Mouse (Mus musculus): ENCODE results near the gene Pikfyve. TPM values are rescaled to one million over a fixed set of nuclear protein-coding genes. Genes with fewer than 3 reads are reported as not detected.

The Pikfyve gene
- polyA plus RNA-seq, 1 experiment from 2014 or later, result 3.7 TPM

DNA sequence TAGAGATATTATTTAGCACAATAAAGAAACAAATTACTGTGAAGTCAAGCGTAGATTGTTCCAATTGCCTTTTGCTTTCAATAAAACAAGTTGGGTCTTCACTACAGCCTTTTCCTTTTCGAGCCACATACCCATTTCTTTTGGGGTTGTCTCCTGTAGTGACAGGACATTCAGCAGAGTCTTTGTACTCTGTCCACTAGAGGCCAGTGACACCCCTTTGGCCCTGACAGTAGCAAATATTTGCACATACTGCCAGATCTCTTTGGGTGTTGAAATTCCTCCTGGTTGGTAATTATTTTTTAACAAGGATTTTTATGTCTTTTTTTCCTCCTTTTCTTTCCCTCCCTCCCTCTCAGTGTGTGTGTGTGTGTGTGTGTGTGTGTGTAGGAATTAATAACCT lies 126.4 kb downstream of the Pikfyve start:
- H3K4me2 ChIP-seq (ENCODE audit: low read depth, low read length), result no peak overlapping the region
- no peak overlapping the region for H3K4me3 ChIP-seq (ENCODE audit: low read depth, low read length)
- H3K9me3 ChIP-seq (replicated peaks; ENCODE audit: control insufficient read depth, low read length), result no peaks in the 10 kb centered on the region
- ATAC-seq (ENCODE audit: low read depth), result no peak
- peaks cover 10% of the 10 kb centered on the region for H3K27me3 ChIP-seq (ENCODE audit: control insufficient read depth, insufficient read depth, low read depth, low read length)
- 41% methylated on average over 2 of the region's 2 CpGs for WGBS (ENCODE audit: insufficient replicate concordance)
- H3K27ac ChIP-seq (ENCODE audit: low read length), result no peak overlapping the region
- no peaks in the 10 kb centered on the region for H3K4me1 ChIP-seq (ENCODE audit: control insufficient read depth, low read depth, low read length)
- H3K9ac ChIP-seq (ENCODE audit: low read depth, low read length), result no peak overlapping the region
- no peaks in the 10 kb centered on the region for H3K36me3 ChIP-seq (ENCODE audit: control insufficient read depth, insufficient read depth)

DNA sequence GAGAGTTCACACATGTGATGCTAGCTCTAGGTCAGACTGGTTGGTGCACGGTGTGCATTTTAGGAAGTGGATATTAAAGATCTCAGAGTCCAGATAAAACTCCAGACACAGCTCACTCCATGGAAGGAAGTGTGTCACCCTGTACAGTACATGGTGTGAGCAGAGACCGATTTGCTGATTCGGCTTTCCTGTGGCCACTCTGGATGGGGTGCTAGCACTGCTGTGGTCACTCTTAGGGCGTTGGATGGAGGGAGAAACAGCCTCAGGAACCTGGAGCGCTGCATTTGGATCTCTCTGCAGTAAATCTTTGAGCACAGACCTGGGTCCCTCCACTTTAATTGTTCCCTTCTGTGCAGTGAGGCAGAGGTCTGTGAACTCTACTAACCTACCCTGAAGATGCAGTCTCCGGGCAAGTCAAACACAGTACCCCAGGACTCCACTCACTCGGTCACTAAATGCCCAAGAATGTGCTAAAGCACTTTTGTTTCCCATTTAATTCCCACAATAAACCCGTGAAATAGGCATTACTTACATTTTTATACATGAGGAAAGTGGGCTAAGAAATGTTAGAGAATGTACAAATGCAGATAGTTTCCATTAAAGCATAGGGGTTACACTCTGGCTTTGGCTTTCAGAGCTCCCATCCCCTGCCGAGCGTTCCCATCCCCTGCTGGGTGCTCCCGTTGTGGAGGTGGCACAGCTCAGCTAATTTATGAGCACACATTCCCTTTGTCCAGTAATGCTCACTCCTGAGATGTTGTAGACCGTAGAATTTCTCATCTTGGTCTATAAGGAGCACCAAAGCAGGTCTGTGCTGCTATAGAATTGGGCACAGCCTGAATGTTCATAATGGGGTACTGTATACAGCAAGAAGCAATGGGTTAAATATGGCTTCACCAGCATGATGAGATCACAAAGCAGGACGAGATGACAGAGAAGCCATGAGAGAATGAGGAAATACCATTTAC lies 127.9 kb downstream of the Pikfyve start:
- WGBS (ENCODE audit: insufficient replicate concordance), result 50% methylated on average over 13 of the region's 13 CpGs
- Histone ChIP-seq H3K9ac (ENCODE audit: low read depth, low read length) (no peak overlapping the region), H3K4me3 (ENCODE audit: low read depth, low read length) (no peak overlapping the region), H3K27ac (ENCODE audit: low read length) (no peak overlapping the region), H3K4me1 (ENCODE audit: control insufficient read depth, low read depth, low read length) (no peaks in the 10 kb centered on the region), H3K36me3 (ENCODE audit: control insufficient read depth, insufficient read depth) (no peaks in the 10 kb centered on the region), H3K27me3 (ENCODE audit: control insufficient read depth, insufficient read depth, low read depth, low read length) (peaks cover 10% of the 10 kb centered on the region), H3K4me2 (ENCODE audit: low read depth, low read length) (no peak overlapping the region), H3K9me3 (replicated peaks; ENCODE audit: control insufficient read depth, low read length) (no peaks in the 10 kb centered on the region)
- ATAC-seq (ENCODE audit: low read depth), result no peak

DNA sequence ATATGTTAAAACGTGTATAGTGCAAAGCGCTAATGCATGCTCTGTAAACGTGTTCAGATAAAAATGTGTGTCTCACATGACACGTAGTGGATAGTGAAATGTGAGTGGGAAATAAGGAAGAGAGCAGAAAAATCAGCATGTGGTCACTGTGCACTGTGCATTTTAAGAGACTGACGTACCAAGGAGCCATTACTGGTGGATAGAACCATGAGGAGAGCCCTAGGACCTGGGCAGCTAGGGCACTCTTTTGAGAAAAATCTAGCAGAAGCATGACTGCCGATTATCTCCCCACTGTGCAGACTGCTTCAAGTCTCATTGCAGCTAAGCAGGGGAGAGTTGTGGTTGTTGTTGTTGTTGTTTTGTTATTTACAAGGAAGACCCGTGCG lies 128.5 kb downstream of the Pikfyve start:
- no peak for ATAC-seq (ENCODE audit: low read depth)
- H3K27me3 ChIP-seq (ENCODE audit: control insufficient read depth, insufficient read depth, low read depth, low read length), result peaks cover 10% of the 10 kb centered on the region
- H3K4me1 ChIP-seq (ENCODE audit: control insufficient read depth, low read depth, low read length), result no peaks in the 10 kb centered on the region
- no peak overlapping the region for H3K9ac ChIP-seq (ENCODE audit: low read depth, low read length)
- H3K36me3 ChIP-seq (ENCODE audit: control insufficient read depth, insufficient read depth), result no peaks in the 10 kb centered on the region
- no peak overlapping the region for H3K4me2 ChIP-seq (ENCODE audit: low read depth, low read length)
- H3K27ac ChIP-seq (ENCODE audit: low read length), result no peak overlapping the region
- WGBS (ENCODE audit: insufficient replicate concordance), result 63% methylated on average over 8 of the region's 8 CpGs
- H3K4me3 ChIP-seq (ENCODE audit: low read depth, low read length), result no peak overlapping the region
- no peaks in the 10 kb centered on the region for H3K9me3 ChIP-seq (replicated peaks; ENCODE audit: control insufficient read depth, low read length)

Other genes with a start within 250 kb of the Pikfyve start
- 2.0 and 2.5 TPM in 2 replicates for gene Plekhm3, start 229.9 kb upstream of the Pikfyve start, polyA plus RNA-seq (2015; fragmentation: Nextera tagmentation; extraction: Ambion mirVana)
- 0.09 and 0.25 TPM in 2 replicates for gene Akr1cl, start 153.9 kb upstream of the Pikfyve start, polyA plus RNA-seq (2015; fragmentation: Nextera tagmentation; extraction: Ambion mirVana)
- gene Cryge, start 135.5 kb upstream of the Pikfyve start, polyA plus RNA-seq (2015; fragmentation: Nextera tagmentation; extraction: Ambion mirVana), result not detected in 2 replicates
- not detected in 2 replicates for gene Crygd, start 123.2 kb upstream of the Pikfyve start, polyA plus RNA-seq (2015; fragmentation: Nextera tagmentation; extraction: Ambion mirVana)
- gene Crygc, start 113.0 kb upstream of the Pikfyve start, polyA plus RNA-seq (2015; fragmentation: Nextera tagmentation; extraction: Ambion mirVana), result not detected in 2 replicates
- not detected in 2 replicates for gene Crygb, start 104.4 kb upstream of the Pikfyve start, polyA plus RNA-seq (2015; fragmentation: Nextera tagmentation; extraction: Ambion mirVana)
- not detected in 2 replicates for gene Cryga, start 83.3 kb upstream of the Pikfyve start, polyA plus RNA-seq (2015; fragmentation: Nextera tagmentation; extraction: Ambion mirVana)
- gene Gm28845, start 67.1 kb upstream of the Pikfyve start, polyA plus RNA-seq (2015; fragmentation: Nextera tagmentation; extraction: Ambion mirVana), result not detected in 2 replicates
- 0.13 and 0.48 TPM in 2 replicates for gene D630023F18Rik, start 63.5 kb upstream of the Pikfyve start, polyA plus RNA-seq (2015; fragmentation: Nextera tagmentation; extraction: Ambion mirVana)
- gene Idh1, start 183 bp upstream of the Pikfyve start, polyA plus RNA-seq (2015; fragmentation: Nextera tagmentation; extraction: Ambion mirVana), result 136 and 151 TPM in 2 replicates
- not detected in 2 replicates for gene Pth2r, start 95.4 kb downstream of the Pikfyve start, polyA plus RNA-seq (2015; fragmentation: Nextera tagmentation; extraction: Ambion mirVana)

All from liver, embryonic 16.5 days (tissue).